Mouse (Mus musculus): Measurements from ENCODE around the gene Ccdc106. TPM values are rescaled to one million over a fixed set of nuclear protein-coding genes. Genes with fewer than 3 reads are reported as not detected.
A peak's percentile ranks its signal among the peaks of the same experiment; 100 is the strongest.

The Ccdc106 gene
- total RNA-seq, 2 experiments from 2014 or later = 66.1 to 73.5 TPM

DNA sequence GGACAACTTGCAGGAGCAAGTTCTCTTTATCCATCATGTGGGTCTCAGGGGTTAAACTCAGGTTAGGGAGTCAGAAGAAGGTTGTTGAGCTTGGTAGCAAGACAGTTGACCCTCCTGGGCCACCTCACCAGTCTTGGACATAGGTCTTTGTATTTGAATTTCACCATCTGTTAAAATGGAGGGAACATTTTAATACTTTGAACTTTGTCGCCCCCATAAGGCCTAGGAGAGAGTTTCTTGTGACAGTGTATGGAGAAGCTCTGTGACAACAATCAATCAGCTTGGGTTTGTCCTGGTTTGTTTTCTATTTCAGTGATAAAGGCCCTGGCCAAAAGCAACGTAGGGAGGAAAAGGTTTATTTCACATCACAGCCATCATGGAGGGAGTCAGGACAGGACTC, 27.0 kb downstream of the Ccdc106 start:
- DNase-seq (ENCODE audit: extremely low spot score in 1 of 2, low spot score in 1 of 2) = no peak

DNA sequence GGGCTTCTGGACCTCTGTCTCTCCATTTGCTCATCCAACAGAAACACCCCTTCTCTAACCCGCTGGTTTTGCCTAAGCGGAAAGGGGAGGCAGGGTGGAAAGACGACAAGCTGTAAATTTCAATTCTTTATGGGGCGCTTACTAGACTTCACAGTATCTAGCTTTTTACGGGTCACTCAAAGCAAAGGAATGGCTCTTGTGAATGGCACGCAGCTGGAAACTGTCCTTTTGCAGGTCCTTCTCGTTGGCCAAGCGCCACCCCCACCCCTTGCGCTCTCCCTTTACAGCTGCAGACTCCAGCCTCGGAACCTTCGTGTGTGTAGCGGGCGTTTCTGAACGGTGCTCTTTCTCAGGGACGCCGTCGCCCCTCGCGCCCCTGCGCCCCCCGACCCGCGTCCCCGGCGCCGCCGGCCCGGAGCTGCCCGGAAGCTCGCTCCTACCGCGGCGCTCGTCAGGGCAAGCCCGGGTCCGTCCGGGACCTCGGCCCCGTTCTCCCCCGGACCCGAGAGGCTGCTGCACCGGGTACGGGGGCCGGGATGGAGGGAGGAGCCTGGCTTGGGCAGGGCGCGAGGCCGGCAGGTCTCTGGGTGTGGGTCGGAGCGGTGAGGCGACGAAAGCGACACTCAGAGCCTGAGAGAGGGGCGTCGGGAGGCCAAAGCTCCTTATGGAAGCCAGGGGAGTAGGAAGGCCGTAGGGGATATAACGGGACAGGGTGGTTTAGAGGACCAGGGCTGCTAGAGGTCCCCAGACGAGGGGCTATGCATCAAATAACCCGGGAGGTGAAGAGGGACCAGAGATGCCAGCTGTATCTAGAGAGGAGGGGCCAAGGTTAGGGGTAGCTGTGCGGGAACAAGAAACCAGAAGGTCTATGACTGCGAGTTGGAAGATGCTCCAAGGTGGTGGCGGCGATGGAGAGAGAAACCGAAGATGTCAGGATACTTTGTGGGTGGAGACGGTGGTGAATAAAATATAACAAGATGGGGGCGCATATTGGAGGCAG, 31.1 kb downstream of the Ccdc106 start, which contains the start of gene Zfp580:
TSS of gene Zfp580 (plus strand) at position 346 of the 1,000 bp plus-strand sequence.
- DNase-seq (ENCODE audit: extremely low spot score in 1 of 2, low spot score in 1 of 2) = peak; percentile 73 to 81

DNA sequence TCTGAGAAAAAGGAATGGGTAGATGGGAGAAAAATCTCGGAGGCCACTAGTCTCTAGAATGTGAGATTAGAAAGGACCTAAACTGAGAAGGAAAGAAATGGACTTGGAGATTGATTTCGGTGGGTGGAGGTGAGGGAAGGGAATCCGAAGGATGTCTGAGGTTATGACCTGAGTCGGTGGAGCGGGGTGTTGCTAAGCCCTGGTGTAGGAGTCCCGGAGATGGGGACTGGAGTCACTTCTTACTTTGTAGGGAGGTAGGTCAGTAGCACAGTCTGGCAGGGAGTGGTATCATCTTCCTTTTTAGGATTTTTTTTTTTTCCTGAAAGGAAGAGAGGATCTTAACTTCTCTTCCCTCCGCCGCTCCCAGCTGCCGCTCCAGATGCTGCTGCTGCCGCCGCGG, 32.1 kb downstream of the Ccdc106 start:
- no peak for DNase-seq (ENCODE audit: extremely low spot score in 1 of 2, low spot score in 1 of 2)

DNA sequence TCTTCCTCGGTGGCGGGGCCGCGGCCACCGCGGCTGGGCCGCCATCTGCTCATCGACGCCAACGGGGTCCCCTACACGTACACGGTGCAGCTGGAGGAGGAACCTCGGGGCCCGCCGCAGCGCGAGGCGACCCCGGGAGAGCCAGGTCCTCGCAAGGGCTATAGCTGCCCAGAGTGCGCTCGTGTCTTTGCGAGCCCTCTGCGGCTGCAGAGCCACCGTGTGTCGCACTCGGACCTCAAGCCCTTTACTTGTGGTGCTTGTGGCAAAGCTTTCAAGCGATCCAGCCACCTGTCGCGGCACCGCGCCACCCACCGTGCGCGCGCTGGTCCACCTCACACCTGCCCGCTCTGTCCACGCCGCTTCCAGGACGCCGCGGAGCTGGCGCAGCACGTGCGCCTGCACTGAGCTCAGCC, 32.6 kb downstream of the Ccdc106 start:
- no peak for DNase-seq (ENCODE audit: extremely low spot score in 1 of 2, low spot score in 1 of 2)

DNA sequence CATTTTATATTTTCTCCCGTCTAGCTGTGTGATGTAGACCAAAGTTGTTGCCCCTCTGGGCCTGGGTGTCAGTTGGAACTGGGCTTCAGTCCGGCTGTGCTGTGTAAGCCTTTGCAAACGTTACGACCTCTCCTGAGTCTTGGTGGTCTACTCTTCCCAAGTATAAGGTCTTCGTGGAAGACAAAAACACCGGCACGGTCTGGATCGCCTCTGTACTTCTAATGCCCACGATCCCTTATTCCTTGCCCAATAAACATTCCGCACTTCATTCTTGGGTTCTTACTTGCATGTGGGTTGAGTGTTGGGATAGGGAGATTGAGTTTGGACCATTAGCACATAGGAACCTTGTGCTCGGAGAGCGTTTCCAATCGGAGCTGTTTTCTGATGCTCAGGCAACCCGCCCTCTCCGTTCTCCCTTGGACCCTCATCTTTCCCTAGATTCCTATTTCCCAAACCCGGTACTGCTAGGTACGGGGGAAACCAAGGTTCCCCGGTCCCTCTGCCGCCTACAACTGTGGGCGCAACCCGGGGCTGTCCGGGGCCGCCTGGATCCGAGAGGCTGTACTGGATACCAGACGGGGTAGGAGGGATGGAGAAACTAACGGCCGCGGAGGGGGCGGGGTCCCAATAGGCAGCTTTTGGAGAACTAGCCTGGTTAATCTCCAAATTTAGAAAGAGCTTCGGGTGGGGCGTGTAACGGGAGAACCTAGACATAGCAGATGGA, 33.3 kb downstream of the Ccdc106 start:
- DNase-seq (ENCODE audit: extremely low spot score in 1 of 2, low spot score in 1 of 2) = peak; percentile 56

DNA sequence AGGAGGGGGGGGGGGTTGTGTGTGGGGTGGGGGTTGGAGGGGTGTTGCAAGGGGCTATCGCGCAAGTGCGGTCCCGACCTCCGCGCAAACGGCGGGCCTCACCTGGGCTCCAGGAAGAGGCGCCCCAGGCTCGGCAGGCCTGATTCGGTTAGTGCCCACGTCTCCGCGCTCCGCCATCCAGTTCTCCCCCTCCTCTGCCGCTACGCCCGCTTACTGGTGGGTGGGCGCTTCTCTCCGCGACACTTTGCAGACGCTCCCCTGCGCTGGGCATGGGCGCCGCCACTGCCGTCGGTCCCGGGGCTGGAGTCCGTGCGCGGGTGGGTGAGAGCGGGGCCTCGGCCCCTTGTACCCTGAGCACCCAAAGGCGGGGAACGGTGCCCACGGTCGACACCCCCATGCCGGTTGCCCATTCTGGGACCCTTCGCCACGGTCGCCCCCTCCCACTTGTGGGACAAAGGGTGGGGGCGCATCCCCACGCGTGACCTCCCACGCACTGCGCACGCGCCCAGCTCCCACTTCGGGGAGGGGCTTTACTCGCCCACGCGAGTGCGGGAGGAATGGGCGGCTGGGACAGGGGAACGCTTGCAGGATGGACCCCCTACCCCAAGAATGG, 36.4 kb downstream of the Ccdc106 start:
- DNase-seq (ENCODE audit: extremely low spot score in 1 of 2, low spot score in 1 of 2) = peak; percentile 61 to 77

DNA sequence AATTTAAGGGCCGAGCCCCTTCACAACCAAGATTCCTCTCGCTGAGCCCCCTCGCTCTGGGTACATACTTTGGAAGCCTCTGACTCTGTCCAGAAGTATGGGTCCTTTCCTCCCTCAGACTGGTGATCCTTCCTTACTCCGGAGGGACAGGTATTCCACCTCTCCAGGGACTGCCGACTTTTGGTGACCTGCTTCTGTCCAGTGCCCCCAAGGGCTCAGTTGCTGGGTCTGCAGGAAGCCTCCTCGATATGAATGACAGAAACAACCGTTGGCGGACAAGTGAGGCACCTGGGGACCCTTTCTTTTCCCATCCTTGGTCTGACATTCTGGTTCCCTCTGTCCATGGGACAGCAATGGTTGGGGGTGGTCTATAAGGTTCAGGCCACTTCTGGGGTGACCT, 37.0 kb downstream of the Ccdc106 start:
- DNase-seq (ENCODE audit: extremely low spot score in 1 of 2, low spot score in 1 of 2) = no peak

DNA sequence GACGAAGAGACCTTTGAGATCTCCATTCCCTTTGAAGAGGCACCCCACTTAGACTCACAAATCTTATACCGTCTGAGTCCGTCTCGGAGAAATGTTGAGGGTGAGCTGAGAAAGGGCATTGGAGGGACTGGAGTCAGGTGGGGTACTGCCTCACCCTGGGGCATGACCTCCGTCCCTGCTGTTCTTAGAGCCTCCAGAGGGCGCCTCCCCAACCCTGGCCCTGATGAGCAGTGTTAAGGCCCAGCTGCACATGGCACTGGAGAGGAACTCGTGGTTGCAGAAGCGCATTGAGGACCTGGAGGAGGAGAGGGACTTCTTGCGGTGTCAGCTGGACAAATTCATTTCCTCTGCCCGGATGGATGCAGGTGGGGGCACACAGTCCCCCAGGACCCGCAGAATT, 37.5 kb downstream of the Ccdc106 start:
- no peak for DNase-seq (ENCODE audit: extremely low spot score in 1 of 2, low spot score in 1 of 2)

DNA sequence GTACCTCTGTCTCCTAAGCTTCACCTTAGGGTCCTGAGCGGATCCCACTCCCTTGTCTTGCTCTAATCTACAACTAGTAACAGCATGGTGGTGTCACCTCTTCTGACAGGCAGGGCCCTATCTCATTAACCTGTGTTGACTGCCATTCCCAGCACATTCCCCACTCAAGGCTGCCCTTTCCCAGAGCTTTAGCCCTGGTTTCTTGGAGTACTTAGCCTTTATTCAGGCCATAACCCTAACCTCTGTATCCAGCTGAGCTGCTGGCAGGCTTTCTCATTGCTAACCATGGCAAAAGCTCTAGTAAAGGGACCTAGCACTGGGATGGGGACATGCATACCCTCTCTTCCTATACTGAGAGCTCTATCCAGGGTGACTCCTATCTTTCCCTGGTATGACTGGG, 38.3 kb downstream of the Ccdc106 start:
- no peak for DNase-seq (ENCODE audit: extremely low spot score in 1 of 2, low spot score in 1 of 2)

DNA sequence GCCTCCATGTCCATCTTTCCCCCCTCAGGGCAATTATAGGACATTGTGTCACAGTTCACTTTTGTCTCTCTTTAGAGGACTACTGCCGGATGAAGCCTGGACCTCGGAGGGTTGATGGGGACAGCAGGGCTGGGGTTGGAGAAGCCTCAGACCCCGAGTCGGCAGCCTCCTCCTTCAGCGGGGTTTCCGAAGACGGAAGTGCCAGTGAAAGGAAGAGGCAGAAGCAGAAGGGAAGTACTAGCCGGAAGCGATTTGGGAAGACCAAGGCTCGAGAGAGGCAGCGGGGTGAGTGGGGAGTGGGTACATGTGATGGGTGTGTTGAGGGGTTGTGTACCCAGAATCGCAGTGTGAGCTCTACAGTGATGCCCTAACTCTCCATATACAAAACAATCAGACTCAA, 39.1 kb downstream of the Ccdc106 start:
- no peak for DNase-seq (ENCODE audit: extremely low spot score in 1 of 2, low spot score in 1 of 2)

DNA sequence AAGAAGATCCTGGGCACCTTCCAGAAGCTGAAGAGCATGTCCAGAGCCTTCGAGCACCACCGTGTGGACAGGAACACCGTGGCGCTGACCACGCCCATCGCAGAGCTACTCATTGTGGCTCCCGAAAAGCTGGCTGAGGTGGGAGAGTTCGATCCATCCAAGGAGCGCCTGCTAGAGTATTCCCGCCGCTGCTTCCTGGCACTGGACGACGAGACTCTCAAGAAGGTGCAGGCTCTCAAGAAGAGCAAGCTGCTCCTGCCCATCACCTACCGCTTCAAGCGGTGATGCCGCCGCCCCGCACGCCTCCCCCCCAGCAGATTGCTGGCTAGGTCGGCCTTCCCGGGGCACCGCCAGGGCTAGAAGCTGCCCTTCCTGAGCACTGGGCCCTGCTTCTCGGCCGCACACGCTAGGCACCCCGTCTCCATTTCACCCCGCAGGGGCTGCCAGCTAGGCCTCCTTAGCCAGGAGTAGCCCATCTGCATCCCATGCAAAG, 39.9 kb downstream of the Ccdc106 start:
- peak; percentile 52 to 58 for DNase-seq (ENCODE audit: extremely low spot score in 1 of 2, low spot score in 1 of 2)

DNA sequence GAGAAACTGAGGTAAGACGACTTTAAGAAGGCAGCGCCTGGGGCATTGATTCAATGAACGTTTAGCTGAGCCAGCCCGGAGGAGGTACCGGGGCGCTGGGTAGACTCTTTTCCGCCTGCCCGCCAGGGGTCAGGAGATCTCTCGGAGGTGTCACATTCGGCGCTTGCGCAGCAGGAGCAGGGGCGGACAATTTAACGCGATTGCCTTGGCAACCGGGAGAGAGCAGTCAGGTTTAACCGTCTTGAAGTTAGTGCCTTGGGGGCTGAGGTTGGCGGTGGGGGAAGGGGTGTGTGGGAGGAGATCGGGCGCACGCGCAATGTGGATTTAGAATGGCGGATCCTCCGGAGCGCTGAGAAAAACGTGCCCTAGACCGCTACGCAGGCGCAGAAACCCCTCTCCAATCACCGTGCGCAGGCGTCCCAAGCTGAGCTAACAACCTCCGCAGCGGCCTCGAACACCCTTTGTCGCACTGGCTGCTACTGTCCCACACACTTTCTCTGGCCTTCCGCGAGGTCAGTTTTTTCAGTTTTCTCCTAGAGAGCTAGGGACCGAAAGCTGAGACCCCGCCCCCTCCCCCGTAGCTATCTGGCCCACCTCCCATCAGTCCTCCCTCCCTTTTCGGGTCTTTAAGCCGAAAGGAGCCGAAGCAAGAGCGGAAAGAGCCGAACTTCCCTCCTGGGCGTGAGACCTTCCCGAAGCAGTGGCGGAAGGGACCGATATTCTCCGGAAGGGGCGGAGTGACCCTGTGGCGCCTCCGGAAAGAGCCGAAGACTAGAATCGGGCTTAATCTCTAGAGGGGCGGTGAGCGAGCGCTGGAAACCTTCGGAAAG, 40.8 kb downstream of the Ccdc106 start:
- peak; percentile 97 to 100 for DNase-seq (ENCODE audit: extremely low spot score in 1 of 2, low spot score in 1 of 2)

DNA sequence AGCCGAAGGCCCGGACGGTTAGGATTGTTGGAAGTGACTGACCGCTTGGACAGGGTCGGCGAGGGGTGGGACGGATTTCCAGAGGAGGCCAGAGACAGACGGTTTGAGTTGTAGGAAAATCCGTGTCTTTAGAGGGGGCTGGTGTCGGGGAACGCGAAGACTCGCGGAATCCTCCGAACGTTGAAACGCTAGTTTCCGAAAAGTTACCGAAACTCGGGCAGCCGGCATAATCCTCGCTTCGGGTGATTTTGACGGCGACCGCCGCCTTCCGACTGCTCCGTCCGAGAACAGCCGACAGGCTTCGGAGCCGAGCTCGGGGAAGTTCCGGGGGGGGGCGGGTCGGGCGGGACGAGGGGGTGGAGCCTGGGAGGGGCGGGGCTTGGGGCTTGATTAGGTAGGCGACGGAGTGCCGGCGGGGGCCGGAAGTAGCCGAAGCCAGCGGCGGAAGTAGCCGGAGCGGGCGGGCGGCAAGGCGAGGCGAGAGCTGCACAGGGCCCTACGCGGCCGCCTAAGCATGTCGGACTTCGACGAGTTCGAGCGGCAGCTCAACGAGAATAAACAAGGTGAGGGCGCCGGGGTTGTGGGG, 41.5 kb downstream of the Ccdc106 start, which contains the start of gene U2af2:
TSS of gene U2af2 (plus strand) at position 370 of the 586 bp plus-strand sequence.
- DNase-seq (ENCODE audit: extremely low spot score in 1 of 2, low spot score in 1 of 2) = peak; percentile 83 to 90

DNA sequence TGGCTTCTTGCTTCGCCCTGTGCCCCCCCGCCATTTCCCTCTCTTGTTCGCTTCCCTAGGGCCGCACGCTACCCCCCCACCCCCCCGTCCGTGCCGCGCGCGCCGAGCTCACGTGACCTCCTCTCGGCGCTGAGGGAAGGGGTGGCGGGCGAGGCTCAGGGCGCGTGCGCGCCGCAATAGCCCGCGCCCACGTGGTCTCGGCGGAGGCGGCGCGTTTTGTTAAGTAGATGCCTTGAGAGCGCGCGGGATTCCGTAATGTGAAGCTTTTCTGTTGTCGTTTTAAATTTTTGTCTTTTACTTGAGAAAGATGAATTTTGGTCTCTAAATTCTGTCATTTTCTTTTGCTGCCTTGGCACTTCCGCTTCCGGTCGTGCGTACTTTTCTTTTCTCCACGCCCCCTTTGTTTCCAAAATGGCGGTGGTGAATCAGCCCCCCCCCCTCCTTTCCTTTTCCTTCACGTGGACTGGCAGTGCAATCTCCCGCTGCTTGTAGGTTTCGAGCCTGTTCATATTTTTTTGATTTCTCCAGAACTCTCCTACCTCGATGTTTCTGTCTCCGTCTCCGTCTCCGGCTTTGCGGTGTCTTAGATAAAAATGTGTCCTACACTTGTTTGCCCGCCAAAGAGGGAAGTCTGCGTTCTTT, 42.1 kb downstream of the Ccdc106 start:
- DNase-seq (ENCODE audit: extremely low spot score in 1 of 2, low spot score in 1 of 2) = peak in 1 of 2 experiments; percentile 57

DNA sequence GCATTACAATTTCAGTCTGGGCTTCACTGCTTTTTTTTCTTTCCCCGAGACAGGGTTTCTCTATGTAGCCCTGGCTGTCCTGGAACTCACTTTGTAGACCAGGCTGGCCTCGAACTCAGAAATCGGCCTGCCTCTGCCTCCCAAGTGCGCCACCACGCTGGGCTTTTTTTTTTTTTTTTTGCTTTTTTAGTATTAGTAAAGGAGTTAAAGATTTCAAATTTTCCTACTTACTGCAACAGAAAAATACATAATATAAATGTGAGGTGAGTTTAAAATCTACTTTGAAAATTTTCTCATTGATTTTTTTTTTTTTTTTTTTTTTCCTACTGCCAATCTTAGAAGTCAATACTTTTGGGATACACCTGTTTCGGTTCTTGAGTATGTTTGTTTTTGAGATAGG, 44.5 kb downstream of the Ccdc106 start:
- no peak for DNase-seq (ENCODE audit: extremely low spot score in 1 of 2, low spot score in 1 of 2)

DNA sequence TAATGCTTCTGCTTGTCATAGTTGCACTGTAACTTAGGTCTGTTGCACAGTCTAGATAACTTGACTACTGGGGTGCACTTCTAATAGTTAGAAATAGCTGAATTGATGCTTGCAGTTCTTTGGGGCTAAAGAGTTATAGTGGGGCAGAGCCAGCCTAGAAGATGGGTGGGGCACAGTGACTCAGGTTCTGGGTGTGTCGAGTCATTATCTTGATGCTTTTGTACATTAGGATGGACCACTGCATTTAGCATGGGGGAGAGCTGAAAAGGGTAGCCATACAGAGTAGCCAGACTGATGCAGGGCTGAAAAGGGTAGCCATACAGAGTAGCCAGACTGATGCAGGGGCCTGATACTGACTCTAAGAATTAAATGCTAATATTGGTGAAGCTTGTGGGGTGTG, 53.2 kb downstream of the Ccdc106 start:
- DNase-seq (ENCODE audit: extremely low spot score in 1 of 2, low spot score in 1 of 2) = no peak

DNA sequence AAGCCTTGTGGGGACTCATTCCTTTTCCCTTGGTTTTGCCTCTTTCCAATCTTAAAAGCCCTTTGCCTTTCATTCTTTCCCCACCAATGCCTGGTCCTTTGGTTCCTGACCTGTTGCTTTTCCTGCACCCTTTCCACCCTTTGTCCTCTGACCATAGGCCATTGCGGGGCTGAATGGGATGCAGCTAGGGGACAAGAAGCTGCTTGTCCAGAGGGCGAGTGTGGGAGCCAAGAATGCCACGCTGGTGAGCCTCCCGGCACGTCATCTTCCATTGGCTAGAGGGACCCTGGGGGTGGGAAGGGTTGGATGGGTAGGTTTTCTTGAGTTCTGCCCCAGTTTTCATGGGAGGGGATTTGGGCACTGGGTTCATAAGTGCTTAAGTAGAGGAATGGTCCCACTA, 54.6 kb downstream of the Ccdc106 start:
- no peak for DNase-seq (ENCODE audit: extremely low spot score in 1 of 2, low spot score in 1 of 2)

DNA sequence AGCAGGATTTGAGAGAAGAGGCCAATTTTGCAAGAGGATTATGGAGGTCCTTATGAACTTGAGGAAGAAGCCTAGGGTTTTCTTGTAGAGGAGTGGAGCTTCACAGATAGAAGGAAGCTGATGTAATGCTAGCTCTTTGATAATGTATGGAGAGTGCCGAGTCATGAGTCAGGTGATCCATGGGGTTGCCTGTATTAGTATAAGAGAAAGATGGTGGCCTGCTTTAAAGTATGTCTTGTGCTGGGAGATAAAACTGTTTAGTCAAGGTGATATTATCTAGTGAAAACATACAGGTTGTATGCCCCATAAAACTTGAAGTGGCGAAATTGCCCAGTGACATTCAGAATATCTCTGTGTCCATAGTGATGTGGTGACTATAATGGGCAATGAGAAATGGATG, 56.6 kb downstream of the Ccdc106 start:
- no peak for DNase-seq (ENCODE audit: extremely low spot score in 1 of 2, low spot score in 1 of 2)

Data from layer of hippocampus, postnatal 25 days (tissue).